Mouse (Mus musculus) heart, postnatal 0 days (tissue): ENCODE results near the gene Sox15.

ENCODE experiments used
- CTCF ChIP-seq: IDR thresholded peaks from 2 replicates; pipeline ENCODE4 v1.5.1; 2016; ENCODE audit warnings: antibody characterized with exemption, control low read depth, low read depth
- EP300 ChIP-seq: IDR thresholded peaks from 2 replicates; pipeline ENCODE4 v1.6.1; 2016; ENCODE audit warnings: antibody characterized with exemption, low read depth

DNA sequence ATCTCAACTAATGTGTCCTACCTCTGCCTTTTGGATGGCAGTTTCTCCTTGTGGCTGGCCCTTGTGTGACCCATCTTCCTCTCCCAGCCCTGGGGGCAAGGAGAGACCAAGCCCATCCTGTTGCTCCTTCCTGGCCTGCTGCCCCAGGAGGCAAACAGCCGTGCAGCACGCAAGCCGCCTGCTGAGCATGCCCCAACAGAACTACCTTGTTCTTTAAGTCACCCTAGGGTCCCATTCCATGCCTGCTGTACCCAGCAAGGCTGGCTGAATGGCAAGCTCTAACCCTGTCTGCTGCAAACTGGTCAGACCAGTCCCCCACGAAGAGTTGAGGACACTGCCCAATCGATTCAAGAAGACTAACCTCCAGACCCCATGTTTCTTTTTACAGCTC is 946 bp downstream of the Sox15 start:
- TF ChIP-seq CTCF: no peak
- TF ChIP-seq EP300: no peak
